Mouse (Mus musculus) neural tube, embryonic 15.5 days (tissue): ENCODE results near the gene U2af1. TPM values are rescaled to one million over a fixed set of nuclear protein-coding genes. Genes with fewer than 3 reads are reported as not detected.
"Not testable (repeated sequence)": the region's sequence is repeated elsewhere in the genome, so short reads cannot be mapped to it uniquely, and the experiment has no call there.

Experiments used
- ATAC-seq: fragments of 200-750 bp; cut with Nextera tagmentation; 2 replicates; pipeline ENCODE4 v1.8.0; 2017; ENCODE audit warnings: mild to moderate bottlenecking, moderate TSS enrichment, moderate library complexity; ENCODE audit not compliant: low FRiP score
- H3K27ac ChIP-seq: fragments of 300-500 bp; sonication (generic); replicated peaks from 2 replicates; pipeline ENCODE4 v1.5.1; 2015; ENCODE audit warnings: mild to moderate bottlenecking, inconsistent platforms
- H3K27me3 ChIP-seq: fragments of 300-500 bp; sonication (generic); replicated peaks from 2 replicates; pipeline ENCODE4 v1.6.1; 2015; ENCODE audit warnings: inconsistent platforms
- H3K36me3 ChIP-seq: fragments of 300-500 bp; sonication (generic); 2 replicates; pipeline ENCODE4 v1.6.1; 2015; ENCODE audit warnings: inconsistent platforms
- H3K4me1 ChIP-seq: fragments of 300-500 bp; sonication (generic); 2 replicates; pipeline ENCODE4 v1.6.1; 2015; ENCODE audit warnings: inconsistent platforms
- H3K4me2 ChIP-seq: fragments of 300-500 bp; sonication (generic); 2 replicates; pipeline ENCODE4 v1.6.1; 2015; ENCODE audit warnings: inconsistent platforms, mild to moderate bottlenecking, moderate library complexity
- H3K4me3 ChIP-seq: fragments of 300-500 bp; sonication (generic); replicated peaks from 2 replicates; pipeline ENCODE4 v1.5.1; 2015; ENCODE audit warnings: mild to moderate bottlenecking, inconsistent platforms
- H3K9ac ChIP-seq: fragments of 300-500 bp; sonication (generic); replicated peaks from 2 replicates; pipeline ENCODE4 v1.6.1; 2015; ENCODE audit warnings: mild to moderate bottlenecking, inconsistent platforms
- H3K9me3 ChIP-seq: fragments of 300-500 bp; sonication (generic); replicated peaks from 2 replicates; pipeline ENCODE4 v1.6.1; 2016; ENCODE audit warnings: inconsistent platforms
- whole genome bisulfite sequencing: fragments of 180-500 bp; shearing (Covaris S2); methylation state at CpG from one replicate; pipeline ENCODE4 v1.1.7; 2015; ENCODE audit warnings: mixed read lengths; 5-methylcytosine and 5-hydroxymethylcytosine counted together
- polyA plus RNA-seq: library from polyadenylated mRNA; unstranded; fragments of >200 nt; fragmentation: Nextera tagmentation; extraction: Ambion mirVana; gene quantifications from 2 replicates; pipeline ENCODE4 v1.2.1, GENCODE M21; 2015

The U2af1 gene
- 176 and 225 TPM in 2 replicates for polyA plus RNA-seq

DNA sequence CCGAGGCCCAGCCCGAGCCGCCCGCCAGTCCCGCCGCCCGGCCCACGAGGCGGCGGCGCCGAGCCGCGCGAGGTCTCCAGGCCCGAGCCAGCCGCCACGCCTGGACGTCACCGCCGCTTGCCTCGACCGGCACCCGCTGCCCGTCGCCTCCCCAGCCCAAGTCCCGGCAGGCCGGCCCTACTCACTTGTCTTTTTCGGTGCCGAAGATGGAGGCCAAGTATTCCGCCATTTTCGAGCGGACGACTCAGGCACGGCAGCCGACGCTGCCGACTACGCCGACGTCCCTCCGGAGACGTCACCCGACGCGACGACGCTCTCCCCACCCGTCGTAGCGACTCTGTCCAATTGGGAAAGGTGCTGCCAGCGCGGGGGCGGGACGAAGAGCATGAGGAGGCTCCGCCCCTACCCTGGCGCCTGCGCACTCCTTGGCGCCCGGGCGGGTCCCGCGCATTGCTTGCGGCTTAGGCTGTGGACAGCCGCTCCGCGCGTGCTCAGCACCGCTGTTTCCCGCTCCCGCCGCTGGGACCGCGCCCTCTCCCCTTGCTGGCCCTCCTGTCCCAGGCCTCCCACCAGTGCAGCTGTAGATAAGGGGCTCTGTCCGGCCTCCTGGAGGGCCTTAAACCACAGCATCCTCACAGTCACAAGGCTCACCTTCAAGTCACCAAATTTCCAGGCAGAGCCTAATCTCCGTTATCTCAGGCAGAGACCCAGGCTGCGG lies at the start of gene U2af1:
Gene U2af1 (minus strand): TSS at position 425 of the 718 bp plus-strand sequence.
- Histone ChIP-seq H3K4me2 (peak within 1 kb of the TSS; percentile 89), H3K27me3 (no peaks in the 10 kb centered on the region), H3K36me3 (peaks cover 20% of the 10 kb centered on the region), H3K9ac (peak within 1 kb of the TSS; percentile 91), H3K4me3 (peak within 1 kb of the TSS; percentile 88), H3K9me3 (no peaks in the 10 kb centered on the region), H3K4me1 (peaks cover 29% of the 10 kb centered on the region), H3K27ac (peak within 1 kb of the TSS; percentile 92)
- WGBS: under 1% methylated on average over 66 of the region's 77 CpGs
- ATAC-seq: peak; percentile 99

DNA sequence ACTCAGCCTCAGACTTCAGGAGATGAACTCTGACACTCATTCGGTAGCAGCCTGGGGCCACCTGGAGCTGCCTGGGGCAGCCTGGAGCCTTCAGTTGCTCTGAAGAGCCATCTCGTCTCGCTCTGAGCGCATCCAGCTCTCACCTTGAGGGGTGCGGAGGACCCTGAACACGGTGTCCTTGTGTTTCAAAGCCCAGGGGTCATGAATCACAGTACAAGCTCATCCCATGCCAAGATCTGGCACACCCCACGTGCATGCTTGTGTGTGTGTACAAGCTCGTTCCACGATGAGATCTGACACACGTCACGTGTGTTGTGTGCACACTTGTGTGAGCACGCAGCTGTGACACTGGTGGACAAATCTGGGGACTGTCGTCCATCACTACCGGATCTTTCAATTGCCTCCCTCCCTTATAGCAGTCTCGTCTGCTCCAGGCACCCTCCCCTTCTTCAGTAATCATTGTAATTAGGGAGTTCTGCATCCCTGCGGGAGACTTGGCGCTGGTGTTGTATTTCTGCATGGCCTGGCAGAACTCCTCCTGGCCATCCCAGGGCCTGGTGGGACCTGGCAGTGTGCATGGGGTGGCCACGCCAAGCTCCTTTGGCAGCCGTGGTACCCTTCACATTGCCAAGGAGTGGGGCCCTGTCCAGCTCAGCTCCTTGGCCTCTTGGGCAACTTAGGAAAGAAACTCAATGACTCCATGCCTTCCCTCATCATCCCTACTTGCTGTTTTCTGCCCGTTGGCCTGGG lies 46.8 kb upstream of the U2af1 start:
- Histone ChIP-seq H3K4me1 (peaks cover 5% of the 10 kb centered on the region; the same call in 1 of the 2 replicates), H3K36me3 (no peaks in the 10 kb centered on the region), H3K4me3 (no peak overlapping the region), H3K9ac (no peak overlapping the region), H3K27me3 (no peaks in the 10 kb centered on the region), H3K9me3 (no peaks in the 10 kb centered on the region), H3K4me2 (no peak overlapping the region), H3K27ac (no peak overlapping the region)
- ATAC-seq: no peak
- 55% methylated on average over 20 of the region's 20 CpGs for WGBS

DNA sequence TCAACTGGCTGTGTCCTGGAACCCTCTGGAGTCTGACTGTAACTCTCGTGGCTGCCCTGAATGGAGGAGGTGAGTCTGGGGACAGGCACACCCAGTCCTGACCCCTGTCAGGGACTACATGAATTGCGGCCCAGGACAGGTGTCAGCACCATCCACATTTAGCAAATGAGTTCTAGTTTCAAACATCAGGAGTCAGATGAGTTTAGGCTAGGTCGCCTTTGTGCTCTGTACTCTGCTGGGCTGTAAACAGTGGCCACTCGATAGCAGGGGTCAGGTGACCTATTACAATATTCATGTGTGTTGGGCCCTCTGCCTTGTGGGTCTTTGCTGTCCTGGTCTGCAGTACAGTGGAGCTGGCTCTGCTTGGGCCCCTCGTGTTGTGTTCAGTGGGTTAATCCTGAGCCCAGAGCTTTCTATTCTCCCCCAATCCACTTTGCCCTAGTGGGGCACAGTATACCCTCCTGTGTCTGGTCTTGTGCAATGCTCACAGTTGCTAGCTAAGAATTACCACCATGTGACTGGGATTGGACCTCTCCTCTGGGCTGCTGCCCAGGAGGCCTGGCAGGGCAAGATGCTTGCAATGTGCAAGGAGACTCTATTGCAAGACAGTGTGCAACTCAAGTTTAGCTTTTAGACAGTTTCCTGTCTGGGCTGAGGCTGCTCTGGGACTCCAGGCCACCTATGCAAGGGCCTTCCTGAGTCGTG lies 44.7 kb upstream of the U2af1 start:
- H3K4me1 ChIP-seq: peaks cover 8% of the 10 kb centered on the region; the same call in 1 of the 2 replicates
- WGBS: 70% methylated on average over 6 of the region's 6 CpGs
- H3K4me2 ChIP-seq: no peak overlapping the region
- H3K27me3 ChIP-seq: no peaks in the 10 kb centered on the region
- H3K27ac ChIP-seq: no peak overlapping the region
- H3K9me3 ChIP-seq: no peaks in the 10 kb centered on the region
- no peak for ATAC-seq
- no peak overlapping the region for H3K9ac ChIP-seq
- H3K36me3 ChIP-seq: no peaks in the 10 kb centered on the region
- no peak overlapping the region for H3K4me3 ChIP-seq

DNA sequence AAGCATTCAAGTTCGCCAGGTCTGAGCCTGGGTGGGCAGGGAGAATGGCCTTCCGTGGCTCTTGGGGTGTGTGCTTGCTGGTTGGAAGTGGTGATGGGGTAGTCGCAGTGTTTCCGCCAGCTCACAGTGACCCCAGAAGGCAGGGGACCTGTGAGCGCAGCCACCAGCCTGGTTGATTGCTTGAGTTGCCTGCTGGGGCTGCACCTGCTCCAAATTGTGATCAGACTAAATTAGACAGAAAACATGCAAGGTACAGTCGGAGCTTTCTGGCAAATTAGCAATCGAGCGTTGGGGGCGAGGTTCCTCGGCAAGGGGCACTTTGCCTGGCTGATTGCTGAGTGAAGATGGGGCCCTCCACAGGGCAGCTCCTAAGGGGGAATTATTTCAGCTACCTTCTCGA lies 39.7 kb upstream of the U2af1 start:
- Histone ChIP-seq H3K4me1 (peaks cover 15% of the 10 kb centered on the region), H3K9ac (no peak overlapping the region), H3K9me3 (no peaks in the 10 kb centered on the region), H3K27ac (0 out of 2 replicates have a peak overlapping the region, but pooled peaks have one; percentile 33), H3K27me3 (no peaks in the 10 kb centered on the region), H3K36me3 (no peaks in the 10 kb centered on the region), H3K4me2 (no peak overlapping the region), H3K4me3 (no peak overlapping the region)
- ATAC-seq: no peak
- WGBS: 57% methylated on average over 11 of the region's 11 CpGs

DNA sequence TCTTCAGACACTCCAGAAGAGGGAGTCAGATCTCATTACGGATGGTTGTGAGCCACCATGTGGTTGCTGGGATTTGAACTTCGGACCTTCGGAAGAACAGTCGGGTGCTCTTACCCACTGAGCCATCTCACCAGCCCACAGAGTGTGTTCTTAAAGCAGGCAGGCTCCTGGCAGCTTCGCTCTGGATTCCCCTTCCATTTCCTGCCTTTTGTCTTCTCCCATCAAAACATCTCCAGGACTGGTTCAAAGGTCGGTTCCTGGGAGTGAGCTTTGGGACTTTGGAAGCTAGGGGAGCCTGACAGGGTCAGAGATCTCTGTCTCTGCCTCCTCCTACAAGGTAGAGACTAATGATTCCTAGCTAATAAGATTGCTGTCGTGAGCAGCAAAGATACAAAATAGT lies 36.7 kb upstream of the U2af1 start:
- H3K4me2 ChIP-seq, ATAC-seq, H3K27ac ChIP-seq: not testable (repeated sequence)

DNA sequence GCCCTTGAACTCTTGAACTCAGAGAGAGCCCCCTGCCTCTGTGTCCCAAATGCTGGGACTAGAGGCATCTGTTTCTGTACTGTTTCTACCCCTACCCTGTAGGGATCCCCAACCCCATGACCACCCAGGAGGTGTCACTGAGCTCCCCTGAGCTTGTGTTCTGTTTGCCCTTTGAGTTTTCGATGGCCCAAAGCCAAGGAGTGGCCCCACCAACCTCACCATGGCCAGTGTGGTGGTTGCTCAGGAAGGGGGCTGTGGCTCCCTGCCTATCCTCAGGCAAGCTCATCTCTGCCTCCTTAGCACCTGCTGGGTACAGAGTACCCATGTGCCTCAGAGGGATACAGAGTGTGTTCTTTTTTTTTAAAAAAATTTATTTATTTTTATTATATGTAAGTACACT lies 36.3 kb upstream of the U2af1 start:
- Histone ChIP-seq H3K9ac (no peak overlapping the region), H3K4me2 (no peak overlapping the region), H3K27ac (no peak overlapping the region), H3K27me3 (no peaks in the 10 kb centered on the region), H3K4me3 (no peak overlapping the region), H3K36me3 (no peaks in the 10 kb centered on the region), H3K4me1 (peaks cover 20% of the 10 kb centered on the region), H3K9me3 (no peaks in the 10 kb centered on the region)
- WGBS: 93% methylated on average over 1 of the region's 1 CpGs
- ATAC-seq: no peak

More for the DNA sequence above, 36.7 kb upstream of the U2af1 start:
- peaks cover 20% of the 10 kb centered on the region for H3K4me1 ChIP-seq
- H3K9me3 ChIP-seq, H3K9ac ChIP-seq, H3K27me3 ChIP-seq, H3K36me3 ChIP-seq, H3K4me3 ChIP-seq: not testable (repeated sequence)
- 91% methylated on average over 7 of the region's 7 CpGs for WGBS

DNA sequence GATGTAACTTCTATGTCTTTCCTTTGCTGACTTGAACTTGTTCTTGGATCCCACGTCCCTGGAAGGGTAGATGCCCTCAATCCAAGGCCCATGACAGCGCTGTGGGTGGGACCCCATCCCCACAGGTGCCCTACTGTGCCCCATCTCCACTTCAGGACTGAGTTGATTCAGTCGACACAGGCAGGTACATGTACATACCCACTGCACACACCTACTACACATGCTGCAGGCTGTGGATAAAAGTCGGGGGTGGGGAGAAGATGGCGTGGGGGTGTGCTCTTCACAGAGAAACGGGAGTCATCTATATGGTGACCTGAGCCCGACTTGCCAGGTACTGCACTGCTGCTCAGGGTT lies 35.3 kb upstream of the U2af1 start:
- no peaks in the 10 kb centered on the region for H3K27me3 ChIP-seq
- WGBS: 64% methylated on average over 7 of the region's 7 CpGs
- H3K9me3 ChIP-seq: no peaks in the 10 kb centered on the region
- H3K4me3 ChIP-seq: no peak overlapping the region
- H3K27ac ChIP-seq: no peak overlapping the region
- no peak for ATAC-seq
- peaks cover 20% of the 10 kb centered on the region for H3K4me1 ChIP-seq
- no peak overlapping the region for H3K9ac ChIP-seq
- no peak overlapping the region for H3K4me2 ChIP-seq
- no peaks in the 10 kb centered on the region for H3K36me3 ChIP-seq

DNA sequence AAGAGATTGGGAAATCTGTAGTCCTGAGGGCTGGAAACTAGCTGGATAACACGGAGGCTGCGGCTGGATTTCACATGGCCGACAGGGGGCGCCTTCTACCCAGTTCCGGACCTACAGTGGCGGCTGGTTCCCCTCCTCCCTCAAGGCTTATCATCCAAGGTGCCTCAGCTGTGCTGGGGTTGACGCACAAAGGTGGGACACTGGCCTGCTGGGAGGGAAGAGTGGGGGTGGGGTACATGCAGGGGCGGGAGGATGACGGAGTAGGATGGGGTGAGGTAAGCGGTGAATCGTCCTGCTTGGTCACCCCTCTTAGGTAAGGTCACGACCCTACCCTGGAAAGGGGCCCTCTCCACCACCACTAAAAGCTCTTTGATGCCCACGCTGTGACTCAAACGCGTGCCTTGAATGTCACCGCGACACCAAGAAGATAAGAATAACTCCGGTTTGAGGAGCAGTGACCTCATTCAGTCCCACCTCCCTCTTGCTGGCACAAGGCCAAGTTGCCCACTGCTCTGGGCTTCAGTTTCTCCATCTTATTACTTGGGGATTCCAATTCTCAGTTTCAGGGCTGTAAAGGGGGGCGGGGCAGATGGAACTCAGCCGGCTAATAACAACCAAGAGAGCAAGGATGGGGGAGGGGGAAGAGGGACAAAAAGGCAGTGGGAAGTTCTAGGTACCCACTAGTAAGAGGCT lies 34.8 kb upstream of the U2af1 start:
- H3K4me1 ChIP-seq: peaks cover 18% of the 10 kb centered on the region
- H3K27me3 ChIP-seq: no peaks in the 10 kb centered on the region
- no peak overlapping the region for H3K27ac ChIP-seq
- WGBS: 3% methylated on average over 20 of the region's 20 CpGs
- H3K36me3 ChIP-seq: no peaks in the 10 kb centered on the region
- ATAC-seq: peak; percentile 68; the same call in 1 of the 2 replicates
- H3K9ac ChIP-seq: no peak overlapping the region
- no peak overlapping the region for H3K4me3 ChIP-seq
- no peaks in the 10 kb centered on the region for H3K9me3 ChIP-seq
- H3K4me2 ChIP-seq: peak overlapping the region; percentile 50

DNA sequence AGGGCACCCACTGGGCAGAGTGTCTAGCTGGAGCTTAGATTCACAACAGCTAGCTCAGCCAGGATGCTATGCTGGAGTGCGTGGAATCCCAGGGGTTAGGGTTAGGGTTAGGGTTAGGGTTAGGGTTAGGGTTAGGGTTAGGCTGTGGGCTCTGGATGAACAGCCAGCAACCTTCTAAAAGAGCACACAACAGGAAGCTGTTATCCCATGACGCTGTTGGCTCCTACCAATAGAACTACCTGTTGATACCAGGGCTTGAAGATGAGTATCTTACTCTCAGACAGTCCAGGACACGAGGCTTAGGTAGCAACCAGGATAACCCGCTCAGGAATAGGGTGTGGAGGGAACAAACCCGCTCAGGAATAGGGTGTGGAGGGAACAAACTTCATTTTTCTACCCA lies 34.2 kb upstream of the U2af1 start:
- Histone ChIP-seq H3K4me3 (no peak overlapping the region), H3K4me1 (peaks cover 12% of the 10 kb centered on the region), H3K36me3 (no peaks in the 10 kb centered on the region), H3K4me2 (peak overlapping the region; percentile 50), H3K9ac (no peak overlapping the region), H3K27me3 (no peaks in the 10 kb centered on the region), H3K27ac (no peak overlapping the region), H3K9me3 (no peaks in the 10 kb centered on the region)
- ATAC-seq: no peak
- 39% methylated on average over 5 of the region's 5 CpGs for WGBS

DNA sequence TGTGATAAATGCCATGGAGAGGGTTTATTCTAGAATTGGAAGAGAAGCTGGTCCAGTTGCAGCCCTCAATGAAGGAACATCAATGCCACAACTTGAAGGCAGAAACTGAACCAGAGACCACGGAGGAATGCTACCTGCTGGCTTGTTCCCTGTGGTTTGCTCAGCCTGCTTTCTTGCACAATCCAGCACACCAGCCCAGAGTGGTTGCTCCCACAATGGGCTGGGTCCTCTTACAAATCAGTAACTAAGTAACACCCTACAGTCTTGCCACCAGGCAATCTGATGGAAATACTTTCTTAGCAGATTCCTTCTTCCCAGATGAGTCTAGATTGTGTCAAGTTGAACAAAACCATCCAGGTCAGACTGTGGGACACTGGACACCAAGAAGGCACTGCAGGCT lies 30.9 kb upstream of the U2af1 start:
- 73% methylated on average over 1 of the region's 1 CpGs for WGBS
- no peaks in the 10 kb centered on the region for H3K36me3 ChIP-seq
- peaks cover 26% of the 10 kb centered on the region for H3K4me1 ChIP-seq
- ATAC-seq: no peak
- H3K4me3 ChIP-seq: no peak overlapping the region
- no peak overlapping the region for H3K4me2 ChIP-seq
- no peaks in the 10 kb centered on the region for H3K27me3 ChIP-seq
- no peak overlapping the region for H3K27ac ChIP-seq
- no peaks in the 10 kb centered on the region for H3K9me3 ChIP-seq
- H3K9ac ChIP-seq: no peak overlapping the region

DNA sequence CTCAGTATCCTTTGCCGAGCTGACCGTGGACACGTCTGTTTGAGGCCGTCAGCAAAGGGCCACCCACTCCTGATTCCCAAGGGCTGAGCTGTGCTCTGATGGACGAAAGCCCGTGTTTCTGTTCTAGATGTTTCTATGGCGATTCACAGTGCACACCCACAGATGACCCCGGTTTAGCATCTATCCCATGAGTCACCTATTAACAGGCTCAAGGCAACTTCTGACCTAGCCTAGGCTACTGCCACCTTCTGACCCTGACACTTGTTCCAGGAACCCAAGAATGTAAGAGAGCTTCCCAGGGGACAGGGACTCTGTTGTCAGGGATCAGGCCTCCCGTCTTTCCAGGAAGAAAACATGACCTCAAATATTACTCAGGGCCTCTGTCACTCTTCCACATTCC lies 29.4 kb upstream of the U2af1 start:
- Histone ChIP-seq H3K9ac (no peak overlapping the region), H3K36me3 (no peaks in the 10 kb centered on the region), H3K27me3 (no peaks in the 10 kb centered on the region), H3K4me1 (peaks cover 17% of the 10 kb centered on the region), H3K9me3 (no peaks in the 10 kb centered on the region), H3K4me2 (no peak overlapping the region), H3K4me3 (no peak overlapping the region), H3K27ac (no peak overlapping the region)
- WGBS: 68% methylated on average over 9 of the region's 9 CpGs
- no peak for ATAC-seq
